Mouse (Mus musculus) intestine, embryonic 16.5 days (tissue): ENCODE results near the gene Rsad2. TPM values are rescaled to one million over a fixed set of nuclear protein-coding genes. Genes with fewer than 3 reads are reported as not detected.

ENCODE experiments used
- ATAC-seq: fragments of 200-750 bp; cut with Nextera tagmentation; 2 replicates; pipeline ENCODE4 v1.8.0; 2017; ENCODE audit warnings: moderate TSS enrichment, moderate library complexity
- H3K27ac ChIP-seq: fragments of 300-500 bp; sonication (generic); 2 replicates; pipeline ENCODE4 v1.5.1; 2014; ENCODE audit warnings: mild to moderate bottlenecking, low read length
- H3K27me3 ChIP-seq: fragments of 300-500 bp; sonication (generic); replicated peaks from 2 replicates; pipeline ENCODE4 v1.6.1; 2014; ENCODE audit warnings: low read length, control low read depth, mixed read lengths; ENCODE audit not compliant: control insufficient read depth, insufficient read depth
- H3K36me3 ChIP-seq: fragments of 300-500 bp; sonication (generic); 2 replicates; pipeline ENCODE4 v1.6.1; 2014; ENCODE audit warnings: low read length, control low read depth; ENCODE audit not compliant: control insufficient read depth, insufficient read depth
- H3K4me1 ChIP-seq: fragments of 300-500 bp; sonication (generic); 2 replicates; pipeline ENCODE4 v1.6.1; 2014; ENCODE audit warnings: low read length, control low read depth, mixed read lengths; ENCODE audit not compliant: control insufficient read depth, insufficient read depth
- H3K4me2 ChIP-seq: fragments of 300-500 bp; sonication (generic); 2 replicates; pipeline ENCODE4 v1.6.1; 2014; ENCODE audit warnings: low read depth, low read length, control low read depth
- H3K4me3 ChIP-seq: fragments of 300-500 bp; sonication (generic); 2 replicates; pipeline ENCODE4 v1.5.1; 2014; ENCODE audit warnings: mild to moderate bottlenecking, low read length
- H3K9ac ChIP-seq: fragments of 300-500 bp; sonication (generic); 2 replicates; pipeline ENCODE4 v1.6.1; 2014; ENCODE audit warnings: low read depth, low read length
- H3K9me3 ChIP-seq: fragments of 300-500 bp; sonication (generic); 2 replicates; pipeline ENCODE4 v1.6.1; 2016; ENCODE audit warnings: low read length, control low read depth; ENCODE audit not compliant: control insufficient read depth
- WGBS: fragments of 180-500 bp; shearing (Covaris S2); extraction: QIAGEN DNeasy Blood & Tissue Kit; methylation state at CpG from one replicate; pipeline ENCODE4 v1.1.7; 2014; 5-methylcytosine and 5-hydroxymethylcytosine counted together
- microRNA-seq: library from miRNA; unstranded; fragments of <30 nt; microRNA quantifications from one replicate; pipeline ENCODE4, GENCODE M21; 2016
- polyA plus RNA-seq: library from polyadenylated mRNA; unstranded; fragments of >200 nt; fragmentation: Nextera tagmentation; extraction: Ambion mirVana; gene quantifications from 2 replicates; pipeline ENCODE4 v1.2.1, GENCODE M21; 2015

The Rsad2 gene
- polyA plus RNA-seq, 1 experiment from 2014 or later: 1.2 TPM

- Histone ChIP-seq H3K9ac (no peak overlapping the region), H3K9me3 (no peaks in the 10 kb centered on the region), H3K4me1 (no peaks in the 10 kb centered on the region), H3K4me2 (no peak overlapping the region), H3K27ac (no peak overlapping the region), H3K36me3 (peaks cover 3% of the 10 kb centered on the region; the same call in 1 of the 2 replicates), H3K4me3 (no peak overlapping the region), H3K27me3 (no peaks in the 10 kb centered on the region)
- ATAC-seq: no peak
- 82% methylated on average over 5 of the region's 5 CpGs for WGBS
These were observed 63.0 kb downstream of the Rsad2 start for GRCm38 (mm10) chr12:26393291-26393690.

Small RNA genes lying within 50 kb of the gene (microRNA-seq; reads per million reads assigned to microRNA genes)
- 12.1 reads per million, percentile 24 among the genes with 10 or more reads in this experiment for gene Mir6538

Other genes with a start within 250 kb of the Rsad2 start
- gene Rnf144a, start 41.2 kb downstream of the Rsad2 start, polyA plus RNA-seq: 13.7 and 13.8 TPM in 2 replicates
- 4.4 and 5.5 TPM in 2 replicates for gene Cmpk2, start 12.8 kb upstream of the Rsad2 start, polyA plus RNA-seq